Mouse (Mus musculus) stomach, postnatal 0 days (tissue): Measurements from ENCODE around the gene Tmem200a.

Experiments
- CTCF ChIP-seq: IDR thresholded peaks from 2 replicates; pipeline ENCODE4 v1.5.1; 2016; ENCODE audit warnings: antibody characterized with exemption, low read depth, mild to moderate bottlenecking, moderate library complexity
- EP300 ChIP-seq: optimal IDR thresholded peaks from 2 replicates; pipeline ENCODE3; 2016; ENCODE audit warnings: antibody characterized with exemption

DNA sequence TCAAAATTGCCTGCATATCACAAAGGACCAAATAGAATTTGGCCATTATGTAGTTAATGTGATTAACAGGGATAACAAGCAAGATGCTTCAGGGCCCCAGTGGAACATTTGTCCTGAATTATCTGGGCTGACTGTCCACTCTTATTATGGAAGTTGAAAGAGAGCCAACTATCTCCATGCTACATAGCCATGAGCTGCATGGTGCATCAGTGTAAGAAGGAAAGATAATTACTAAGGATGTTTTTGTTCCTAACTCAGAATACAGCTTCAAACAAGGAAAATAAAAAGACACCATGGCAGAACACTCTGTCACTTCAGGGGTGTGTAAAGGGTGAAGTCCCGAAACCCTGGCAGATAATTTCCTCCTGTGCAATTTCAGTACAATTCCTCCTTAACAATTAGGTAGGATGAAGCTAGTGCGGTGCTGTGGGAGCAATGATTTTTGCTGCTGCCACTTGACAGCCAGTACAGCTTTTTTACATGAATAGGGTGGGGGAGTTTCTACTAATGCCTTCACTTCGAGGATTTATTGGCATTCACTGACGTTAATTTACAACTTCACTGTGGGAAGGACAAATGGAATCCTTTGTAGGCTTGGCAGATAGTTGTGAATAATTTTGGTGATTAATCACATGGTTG lies 158.1 kb downstream of the Tmem200a start:
- TF ChIP-seq CTCF (no peak), EP300 (no peak)
